Mouse (Mus musculus) heart, embryonic 16.5 days (tissue): ENCODE measurements at regions not wholly inside any gene's neighbourhood (a gene's known extent, or its start where the extent isn't known, plus 50 kb on each side); places are given as distances from the start of the nearest gene placed in this dataset.

Experiments used
- ATAC-seq: fragments of 200-750 bp; cut with Nextera tagmentation; replicated peaks from 2 replicates; pipeline ENCODE4 v1.8.0; 2017; ENCODE audit warnings: moderate number of reproducible peaks; ENCODE audit not compliant: insufficient read depth, low FRiP score; ENCODE audit errors: extremely low read depth
- H3K27ac ChIP-seq: fragments of 300-500 bp; sonication (generic); 2 replicates; pipeline ENCODE4 v1.5.1; 2014; ENCODE audit warnings: mild to moderate bottlenecking, low read length, control low read depth, moderate library complexity
- H3K27me3 ChIP-seq: fragments of 300-500 bp; sonication (generic); 2 replicates; pipeline ENCODE4 v1.6.1; 2014; ENCODE audit warnings: low read length, mixed read lengths; ENCODE audit not compliant: control insufficient read depth, insufficient read depth
- H3K36me3 ChIP-seq: fragments of 300-500 bp; sonication (generic); 2 replicates; pipeline ENCODE4 v1.6.1; 2014; ENCODE audit not compliant: control insufficient read depth, insufficient read depth
- H3K4me1 ChIP-seq: fragments of 300-500 bp; sonication (generic); 2 replicates; pipeline ENCODE4 v1.6.1; 2014; ENCODE audit warnings: low read length, mixed read lengths; ENCODE audit not compliant: control insufficient read depth, insufficient read depth
- H3K4me2 ChIP-seq: fragments of 300-500 bp; sonication (generic); 2 replicates; pipeline ENCODE4 v1.6.1; 2014; ENCODE audit warnings: low read depth, mild to moderate bottlenecking, control low read depth, low read length
- H3K4me3 ChIP-seq: fragments of 300-500 bp; sonication (generic); 2 replicates; pipeline ENCODE4 v1.5.1; 2014; ENCODE audit warnings: mild to moderate bottlenecking, control low read depth, low read length
- H3K9ac ChIP-seq: fragments of 300-500 bp; sonication (generic); 2 replicates; pipeline ENCODE4 v1.6.1; 2014; ENCODE audit warnings: low read length, control low read depth
- H3K9me3 ChIP-seq: fragments of 300-500 bp; sonication (generic); replicated peaks from 2 replicates; pipeline ENCODE4 v1.6.1; 2016; ENCODE audit warnings: low read length; ENCODE audit not compliant: control insufficient read depth
- WGBS: fragments of 180-500 bp; shearing (Covaris S2); extraction: QIAGEN DNeasy Blood & Tissue Kit; methylation state at CpG from one replicate; pipeline ENCODE4 v1.1.7; 2014; 5-methylcytosine and 5-hydroxymethylcytosine counted together

DNA sequence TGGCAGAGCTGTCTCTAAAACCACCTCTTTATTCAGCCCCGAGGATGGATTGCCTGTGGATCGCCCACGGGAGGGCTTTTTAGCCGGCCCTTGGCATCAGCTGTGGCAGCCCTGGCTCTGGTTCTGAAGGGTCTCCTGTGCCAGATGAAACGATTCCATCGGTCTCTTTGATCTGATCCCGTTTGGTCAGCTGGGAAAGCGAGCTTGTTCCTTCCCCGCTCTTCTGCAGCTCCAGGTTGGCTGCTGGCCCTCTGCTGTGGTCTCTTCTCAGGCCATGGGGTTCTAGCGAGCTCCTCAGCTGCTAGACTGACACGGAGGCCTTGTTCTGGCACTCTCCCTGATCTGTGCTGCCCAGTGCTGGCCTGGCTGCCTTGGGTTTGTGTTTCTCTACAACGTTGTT is 165.6 kb upstream of the Dkk2 start:
- no peak overlapping the region for H3K9ac ChIP-seq
- H3K36me3 ChIP-seq, result no peaks in the 10 kb centered on the region
- no peaks in the 10 kb centered on the region for H3K27me3 ChIP-seq
- WGBS, result 62% methylated on average over 12 of the region's 12 CpGs
- H3K4me2 ChIP-seq, result no peak overlapping the region
- H3K9me3 ChIP-seq, result no peaks in the 10 kb centered on the region
- H3K4me3 ChIP-seq, result no peak overlapping the region
- no peak for ATAC-seq
- H3K4me1 ChIP-seq, result no peaks in the 10 kb centered on the region
- no peak overlapping the region for H3K27ac ChIP-seq

DNA sequence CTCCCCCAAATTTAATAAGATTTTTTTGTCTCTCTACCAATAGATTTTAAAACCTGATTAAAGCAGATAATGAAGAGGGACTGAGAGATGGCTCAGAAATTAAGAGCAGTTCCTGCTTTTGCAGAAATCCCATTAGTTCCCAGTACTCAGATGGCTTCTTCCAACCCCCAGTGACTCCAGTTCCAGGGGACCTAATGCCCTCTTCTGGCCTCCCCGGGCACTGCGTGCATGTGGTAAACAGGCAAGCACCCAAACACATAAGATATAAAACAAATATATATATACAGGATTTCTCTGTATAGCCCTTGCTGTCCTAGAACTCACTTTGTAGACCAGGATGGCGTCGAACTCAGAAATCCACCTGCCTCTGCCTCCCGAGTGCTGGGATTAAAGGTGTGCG is 163.9 kb upstream of the Dkk2 start:
- Histone ChIP-seq H3K9me3 (no peaks in the 10 kb centered on the region), H3K4me3 (no peak overlapping the region), H3K27ac (no peak overlapping the region), H3K4me1 (no peaks in the 10 kb centered on the region), H3K27me3 (no peaks in the 10 kb centered on the region), H3K9ac (no peak overlapping the region), H3K36me3 (no peaks in the 10 kb centered on the region), H3K4me2 (no peak overlapping the region)
- ATAC-seq, result no peak
- WGBS, result 75% methylated on average over 6 of the region's 6 CpGs

DNA sequence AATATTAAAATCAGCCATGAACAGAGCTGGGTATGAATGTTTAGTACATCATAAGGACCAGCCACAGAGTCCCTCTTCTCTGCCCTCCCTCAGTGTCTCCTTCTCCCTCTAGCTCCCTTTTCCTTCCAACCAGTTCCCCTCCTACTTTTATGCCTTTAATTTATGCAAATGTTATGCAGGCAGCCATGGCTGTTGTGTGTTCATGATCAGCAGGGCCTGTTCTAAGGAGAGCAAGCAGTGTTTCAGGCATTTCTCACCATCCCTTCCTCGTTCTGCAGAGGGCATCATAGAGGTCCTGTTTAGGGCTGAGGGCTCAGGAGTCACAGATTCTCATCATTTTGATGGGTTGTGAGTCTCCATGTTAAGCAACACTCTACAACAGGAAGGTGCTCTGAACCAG is 162.4 kb upstream of the Dkk2 start:
- no peaks in the 10 kb centered on the region for H3K27me3 ChIP-seq
- no peaks in the 10 kb centered on the region for H3K9me3 ChIP-seq
- no peak for ATAC-seq
- no peak overlapping the region for H3K27ac ChIP-seq
- no peak overlapping the region for H3K4me2 ChIP-seq
- no peaks in the 10 kb centered on the region for H3K4me1 ChIP-seq
- no peaks in the 10 kb centered on the region for H3K36me3 ChIP-seq
- no peak overlapping the region for H3K4me3 ChIP-seq
- 69% methylated on average over 1 of the region's 1 CpGs for WGBS
- H3K9ac ChIP-seq, result no peak overlapping the region

DNA sequence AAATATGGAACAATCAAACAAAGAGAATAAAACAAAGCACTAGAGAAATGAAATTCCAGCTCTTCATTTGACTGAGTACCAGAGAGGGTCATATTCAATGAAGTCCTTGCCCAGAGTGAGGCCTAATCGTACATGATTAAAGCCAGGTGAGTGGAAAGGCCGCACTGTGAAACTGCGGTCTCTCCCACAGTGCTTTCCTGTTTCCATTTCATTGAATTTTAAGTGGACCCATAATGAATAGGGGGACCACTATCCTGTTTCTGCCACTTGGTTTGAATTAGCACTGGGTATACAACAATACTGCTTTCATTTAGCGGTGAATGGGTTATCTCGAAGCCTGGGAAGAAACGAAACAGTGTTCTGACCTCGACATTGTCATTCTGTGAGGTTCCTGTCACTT is 144.2 kb upstream of the Dkk2 start:
- Histone ChIP-seq H3K9ac (no peak overlapping the region), H3K27me3 (no peaks in the 10 kb centered on the region), H3K36me3 (no peaks in the 10 kb centered on the region), H3K27ac (no peak overlapping the region), H3K9me3 (no peaks in the 10 kb centered on the region), H3K4me1 (no peaks in the 10 kb centered on the region), H3K4me2 (no peak overlapping the region), H3K4me3 (no peak overlapping the region)
- WGBS, result 81% methylated on average over 7 of the region's 7 CpGs
- no peak for ATAC-seq

GRCm38 (mm10) chr3:131941961-131942753 is 142.9 kb upstream of the Dkk2 start:
- Histone ChIP-seq H3K36me3 (no peaks in the 10 kb centered on the region), H3K4me2 (no peak overlapping the region; the same call in 1 of the 2 replicates), H3K4me1 (no peaks in the 10 kb centered on the region), H3K9ac (no peak overlapping the region), H3K27ac (no peak overlapping the region), H3K27me3 (no peaks in the 10 kb centered on the region), H3K4me3 (no peak overlapping the region), H3K9me3 (no peaks in the 10 kb centered on the region)
- 71% methylated on average over 24 of the region's 24 CpGs for WGBS
- ATAC-seq, result no peak

DNA sequence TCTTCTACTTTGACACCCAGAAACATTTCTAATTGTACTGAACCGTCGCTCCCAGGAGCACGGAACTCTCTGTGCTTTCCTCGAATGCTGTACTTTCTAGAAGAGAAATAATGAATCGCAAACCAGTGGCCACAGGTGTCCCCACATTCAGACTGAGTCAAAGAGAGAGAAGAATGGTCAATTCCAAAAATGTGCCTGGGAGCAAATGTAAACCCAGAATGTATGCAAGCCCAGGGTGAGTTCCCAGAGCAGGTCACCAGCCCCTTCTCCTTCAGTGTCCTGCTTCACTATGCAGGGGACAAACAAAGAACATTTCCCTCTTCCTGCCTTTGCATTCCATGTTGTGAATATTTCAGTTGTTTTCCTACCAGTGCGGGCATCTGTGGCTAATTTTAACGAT is 141.7 kb upstream of the Dkk2 start:
- Histone ChIP-seq H3K27ac (no peak overlapping the region), H3K4me1 (no peaks in the 10 kb centered on the region), H3K36me3 (no peaks in the 10 kb centered on the region), H3K9me3 (no peaks in the 10 kb centered on the region), H3K4me3 (no peak overlapping the region), H3K9ac (no peak overlapping the region), H3K27me3 (no peaks in the 10 kb centered on the region), H3K4me2 (no peak overlapping the region)
- 83% methylated on average over 7 of the region's 7 CpGs for WGBS
- ATAC-seq, result no peak

- ATAC-seq, result no peak
- H3K4me2 ChIP-seq, result no peak overlapping the region
- no peak overlapping the region for H3K27ac ChIP-seq
- no peaks in the 10 kb centered on the region for H3K4me1 ChIP-seq
- H3K36me3 ChIP-seq, result no peaks in the 10 kb centered on the region
- no peak overlapping the region for H3K9ac ChIP-seq
- no peaks in the 10 kb centered on the region for H3K27me3 ChIP-seq
- peaks cover 4% of the 10 kb centered on the region; the same call in 1 of the 2 replicates for H3K9me3 ChIP-seq
- no peak overlapping the region for H3K4me3 ChIP-seq
- 93% methylated on average over 11 of the region's 11 CpGs for WGBS
Observed at GRCm38 (mm10) chr3:131955771-131956170, 129.3 kb upstream of the Dkk2 start.

DNA sequence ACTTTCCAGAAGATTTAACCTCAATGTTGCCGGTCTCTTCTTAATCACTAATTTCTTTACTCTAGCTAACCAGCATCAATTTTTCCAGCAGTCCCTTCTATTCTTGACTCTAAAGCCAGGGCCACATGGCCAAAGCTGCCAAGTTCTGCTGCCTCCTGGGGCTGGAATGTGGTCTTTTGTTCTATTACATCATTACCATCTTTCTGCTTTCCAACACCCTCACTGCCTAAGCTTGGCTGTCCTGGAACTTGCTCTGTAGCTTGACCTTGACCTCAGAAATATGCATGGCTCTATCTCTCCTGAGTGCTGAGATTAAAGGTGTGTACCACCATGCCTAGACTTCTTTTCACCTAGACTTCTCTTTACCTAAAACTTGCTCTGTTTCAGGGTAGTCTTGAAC is 124.5 kb upstream of the Dkk2 start:
- 75% methylated on average over 1 of the region's 1 CpGs for WGBS

GRCm38 (mm10) chr3:131961571-131961970 is 123.5 kb upstream of the Dkk2 start:
- 0 out of 2 replicates have a peak, but pooled peaks have one; percentile 37 for ATAC-seq
- Histone ChIP-seq H3K9ac (no peak overlapping the region), H3K4me1 (peaks cover 3% of the 10 kb centered on the region; the same call in 1 of the 2 replicates), H3K36me3 (no peaks in the 10 kb centered on the region), H3K4me2 (no peak overlapping the region), H3K4me3 (no peak overlapping the region), H3K27me3 (no peaks in the 10 kb centered on the region), H3K9me3 (peaks cover 4% of the 10 kb centered on the region; the same call in 1 of the 2 replicates), H3K27ac (no peak overlapping the region)

More for the DNA sequence above, 124.5 kb upstream of the Dkk2 start:
- Histone ChIP-seq H3K27me3 (no peaks in the 10 kb centered on the region), H3K36me3 (no peaks in the 10 kb centered on the region), H3K9me3 (peaks cover 4% of the 10 kb centered on the region; the same call in 1 of the 2 replicates), H3K9ac (no peak overlapping the region), H3K4me3 (no peak overlapping the region), H3K4me1 (no peaks in the 10 kb centered on the region), H3K27ac (no peak overlapping the region), H3K4me2 (no peak overlapping the region)
- no peak for ATAC-seq
